Mouse (Mus musculus) ES-CJ7 (cell line): ENCODE data around the gene 1700042G07Rik.
A peak's percentile ranks its signal among the peaks of the same experiment; 100 is the strongest.

ENCODE experiments used
- DNase-seq: peaks from one replicate; pipeline ENCODE4 v3.0.0; 2011; ENCODE audit warnings: low read depth, low spot score

The 1700042G07Rik gene

DNA sequence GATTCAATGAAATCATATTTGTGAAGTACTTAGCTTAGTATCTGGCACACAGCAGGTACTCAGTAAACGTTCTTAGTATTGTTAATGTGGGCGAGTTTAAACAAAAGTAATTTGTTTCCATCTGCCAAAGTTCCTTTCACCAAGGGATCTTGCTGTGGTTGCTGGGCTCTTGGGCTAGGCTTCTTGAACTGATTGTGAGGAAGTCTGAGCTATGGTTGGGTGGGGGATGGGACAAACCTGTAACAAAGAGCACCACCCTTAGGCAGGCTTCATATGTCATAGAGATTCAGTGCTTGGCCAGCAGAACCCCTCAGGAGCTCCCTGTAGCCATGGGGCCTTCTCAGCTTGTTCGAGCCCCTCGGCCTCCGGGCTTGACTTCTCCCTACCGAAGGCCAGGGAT is at the start of gene 1700042G07Rik, which contains the start of gene Gm49337:
1700042G07Rik (plus strand) TSS at position 301 of the 400 bp plus-strand sequence.
Gm49337 (plus strand) TSS at position 313 of the 400 bp plus-strand sequence.
- DNase-seq: no peak

DNA sequence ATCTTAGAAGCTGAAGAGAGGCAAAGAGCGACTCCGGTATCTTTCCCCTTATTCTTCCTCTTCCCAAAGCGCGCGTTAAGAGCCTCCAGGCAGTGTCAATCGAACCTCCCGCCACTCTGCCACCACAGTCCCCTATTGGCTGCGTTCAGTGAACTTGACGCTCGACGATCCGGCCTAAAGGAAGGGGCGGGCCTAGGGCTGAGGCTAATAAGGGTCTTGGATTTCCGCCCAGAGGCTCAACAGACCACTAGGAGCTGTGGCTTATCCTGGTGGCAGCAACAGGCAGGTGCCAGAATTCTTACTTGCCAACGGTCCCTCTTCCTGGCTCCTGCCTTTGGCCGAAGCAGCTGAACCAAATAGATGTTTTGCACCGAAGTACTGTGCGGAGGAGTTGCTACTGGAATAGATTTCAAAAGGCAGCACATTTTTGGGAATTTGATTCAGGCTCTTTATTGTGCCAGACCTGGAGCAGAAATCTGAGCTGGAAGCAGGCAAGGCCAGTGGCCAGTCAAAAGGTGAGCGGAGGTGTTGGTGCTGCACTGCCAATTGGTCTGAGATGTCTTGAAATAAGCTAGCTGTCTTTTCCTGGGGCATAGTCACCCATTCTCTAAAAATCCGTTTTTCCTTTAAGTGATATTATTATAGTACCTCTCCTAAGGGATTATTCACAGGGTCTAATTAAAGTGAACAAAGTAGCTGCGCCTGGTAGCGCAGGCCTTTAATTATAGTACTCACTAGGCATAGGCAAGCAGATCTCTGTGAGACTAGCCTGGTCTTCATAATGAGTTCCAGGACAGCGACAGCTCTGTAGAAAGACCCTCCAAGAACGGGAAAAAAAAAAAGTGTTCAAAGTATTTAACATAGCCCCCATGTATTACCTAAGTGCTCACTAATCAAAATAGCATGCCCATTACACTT is 49.3 kb upstream of the 1700042G07Rik start, which contains the start of the genes Rad54l and Pomgnt1:
Rad54l (minus strand) TSS at position 89 of the 918 bp plus-strand sequence.
Pomgnt1 (plus strand) TSS at position 239 of the 918 bp plus-strand sequence.
- DNase-seq: peak; percentile 98

DNA sequence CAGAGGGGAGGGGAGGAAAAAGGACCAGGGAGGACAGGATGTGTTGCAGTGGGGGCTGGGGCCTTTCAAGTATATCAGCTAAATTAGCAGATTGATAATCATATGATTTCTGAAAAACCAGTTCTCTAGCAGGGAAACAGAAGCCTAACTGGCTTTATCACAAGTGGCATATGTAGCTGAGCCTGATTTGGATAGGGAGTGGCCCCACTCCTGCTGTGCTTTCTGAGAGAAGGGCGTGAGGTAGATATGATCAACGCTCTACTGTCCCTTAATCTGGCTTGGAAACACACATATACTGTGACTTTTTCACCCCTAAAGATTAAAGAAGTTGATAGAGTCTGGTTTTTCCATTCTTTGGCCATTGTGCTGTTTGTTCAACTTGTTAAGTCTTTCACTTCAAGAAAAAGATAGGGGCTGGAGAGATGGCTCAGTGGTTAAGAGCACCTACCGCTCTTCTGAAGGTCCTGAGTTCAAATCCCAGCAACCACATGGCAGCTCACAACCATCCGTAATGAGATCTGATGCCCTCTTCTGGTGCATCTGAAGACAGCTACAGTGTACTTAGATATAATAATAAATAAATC is 47.3 kb upstream of the 1700042G07Rik start:
- DNase-seq: no peak

DNA sequence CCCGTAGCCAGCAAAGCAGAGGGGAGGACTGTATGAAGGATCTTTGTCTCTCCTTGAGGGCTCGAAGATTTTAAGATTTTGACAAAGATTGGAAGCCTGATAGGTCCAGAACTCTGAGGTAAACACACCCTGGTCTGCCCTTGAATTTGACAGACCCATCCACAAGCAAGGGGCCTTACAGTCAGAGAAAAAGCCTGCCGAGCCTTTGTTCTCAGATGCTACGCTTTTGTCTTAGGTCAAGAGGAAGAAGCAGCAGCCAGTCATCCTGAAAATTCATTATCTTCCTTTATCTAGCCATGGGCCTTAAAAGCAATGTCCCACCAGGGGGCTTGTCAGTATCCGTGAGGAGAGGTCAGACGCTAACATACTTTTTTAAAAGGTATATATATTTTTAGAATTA is 45.2 kb upstream of the 1700042G07Rik start:
- no peak for DNase-seq

DNA sequence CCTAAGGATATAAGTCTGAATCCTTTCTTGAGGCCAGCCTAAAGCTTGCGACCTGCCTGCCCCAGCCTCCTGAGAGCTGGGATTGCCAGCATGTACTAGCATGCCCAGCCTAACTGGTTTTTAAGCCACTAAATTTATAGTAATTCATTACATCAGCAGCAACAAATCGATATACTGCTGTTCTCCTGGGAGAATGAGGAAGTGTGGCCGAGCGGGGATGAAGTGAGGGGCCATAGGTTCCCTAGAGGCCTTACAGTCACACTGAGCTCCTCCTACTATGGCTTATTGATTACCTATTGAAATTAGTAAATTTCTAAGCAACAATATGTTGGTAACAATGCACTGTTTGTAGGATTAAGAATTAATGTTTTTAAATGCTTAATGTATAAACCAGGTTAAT is 40.0 kb upstream of the 1700042G07Rik start:
- DNase-seq: no peak

DNA sequence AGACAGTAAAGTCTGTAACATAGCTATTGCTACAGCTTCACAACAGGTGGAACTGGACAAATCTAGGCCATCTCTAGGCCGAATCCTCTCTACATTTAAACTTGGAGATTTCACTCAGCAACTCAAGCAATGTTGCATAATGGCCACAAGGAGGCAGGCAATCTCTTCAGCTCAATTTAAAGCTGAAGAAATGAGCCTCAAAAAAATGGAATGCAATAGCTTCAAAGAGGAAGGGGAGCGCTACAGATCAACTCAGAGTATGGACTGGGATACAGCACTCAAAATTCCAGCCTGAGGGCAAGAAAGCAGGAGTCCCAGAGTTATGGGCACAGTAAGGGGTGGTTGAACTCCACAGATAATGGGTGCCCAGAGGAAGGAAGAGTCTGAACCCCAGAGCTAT is 38.2 kb upstream of the 1700042G07Rik start:
- DNase-seq: peak; percentile 42

DNA sequence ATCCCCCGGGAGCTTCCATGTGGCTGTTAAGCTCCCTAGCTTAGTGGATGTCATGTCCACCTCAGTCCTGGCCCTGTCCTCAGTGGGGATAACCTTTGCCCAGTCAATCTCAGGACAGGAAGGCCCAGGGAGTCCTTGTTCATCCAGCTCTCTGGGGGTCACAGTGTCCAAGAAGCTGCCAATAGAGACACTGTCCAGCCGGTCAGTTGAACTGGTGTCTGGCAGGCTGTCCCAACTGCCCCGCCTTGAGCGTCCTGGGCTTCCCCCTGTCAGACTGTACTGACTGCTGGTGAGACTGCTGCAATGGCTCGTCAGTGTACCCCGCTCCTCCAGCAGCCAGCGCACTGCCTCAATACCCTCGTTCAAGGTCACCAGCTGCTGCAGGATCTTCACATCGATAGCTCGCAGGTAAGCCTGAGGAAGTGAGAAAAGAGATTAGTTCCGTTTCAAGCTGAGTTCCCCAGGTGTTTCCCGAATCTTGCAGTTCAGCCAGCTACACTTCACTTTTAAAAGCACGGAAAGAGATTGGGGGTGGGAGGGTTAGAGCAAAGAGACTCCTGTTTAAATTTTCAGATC is 35.7 kb upstream of the 1700042G07Rik start:
- peak; percentile 21 for DNase-seq

DNA sequence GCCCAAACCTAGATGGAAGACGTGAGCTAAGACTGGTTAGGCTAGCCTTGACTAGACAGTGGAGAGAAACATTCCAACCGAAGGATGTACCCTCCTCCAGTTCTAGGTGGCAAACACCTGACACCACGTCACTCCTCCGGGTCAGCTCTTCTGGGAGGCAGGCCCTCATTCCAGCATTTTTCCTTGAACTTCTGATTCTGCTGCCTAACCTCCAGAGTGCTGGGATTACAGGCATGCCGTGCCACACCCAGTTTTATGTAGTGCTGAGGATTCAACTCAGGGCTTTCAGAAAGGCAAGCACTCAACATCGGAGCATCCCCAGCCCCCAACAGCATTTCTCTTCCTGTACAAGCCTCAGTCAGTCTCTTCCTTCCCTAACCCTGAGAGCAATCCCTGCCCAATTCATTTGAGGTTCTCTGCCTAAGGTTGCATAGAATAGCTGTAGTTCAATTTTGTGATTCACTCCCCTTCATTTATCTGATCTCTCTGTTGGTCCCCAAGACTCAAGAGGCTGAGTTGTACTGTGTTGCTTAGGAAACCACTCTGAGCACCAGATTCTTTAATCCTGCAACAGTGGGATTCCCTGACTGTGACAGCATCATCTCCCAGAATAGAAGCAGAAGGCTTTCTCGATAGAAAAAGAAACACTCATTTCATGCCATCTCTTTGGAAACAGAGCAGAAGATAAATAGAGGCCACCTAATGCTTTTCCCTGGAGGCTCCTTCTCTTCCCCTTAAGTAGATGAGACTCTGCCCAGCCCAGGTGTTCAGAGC is 32.2 kb upstream of the 1700042G07Rik start:
- peak; percentile 30 for DNase-seq

DNA sequence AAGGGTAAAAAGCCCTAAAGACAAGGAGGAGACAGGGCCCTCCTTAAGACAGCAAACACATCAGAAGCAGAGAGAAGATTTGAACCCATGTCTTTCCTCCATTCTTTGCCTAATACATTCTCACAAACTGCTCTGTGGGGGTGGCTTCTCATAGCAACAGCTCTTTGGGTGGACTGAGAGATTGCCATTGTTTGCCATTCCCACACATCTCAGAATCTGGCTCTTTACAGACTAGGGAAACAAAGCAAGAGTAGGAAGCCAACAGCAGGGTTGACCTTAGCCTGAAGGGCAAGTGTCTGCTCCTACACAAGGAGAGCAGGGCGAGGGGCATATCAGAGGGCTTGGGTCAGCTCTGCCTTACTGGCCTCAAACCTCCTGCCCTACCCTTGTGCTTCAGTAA is 31.4 kb upstream of the 1700042G07Rik start:
- peak; percentile 46 for DNase-seq

DNA sequence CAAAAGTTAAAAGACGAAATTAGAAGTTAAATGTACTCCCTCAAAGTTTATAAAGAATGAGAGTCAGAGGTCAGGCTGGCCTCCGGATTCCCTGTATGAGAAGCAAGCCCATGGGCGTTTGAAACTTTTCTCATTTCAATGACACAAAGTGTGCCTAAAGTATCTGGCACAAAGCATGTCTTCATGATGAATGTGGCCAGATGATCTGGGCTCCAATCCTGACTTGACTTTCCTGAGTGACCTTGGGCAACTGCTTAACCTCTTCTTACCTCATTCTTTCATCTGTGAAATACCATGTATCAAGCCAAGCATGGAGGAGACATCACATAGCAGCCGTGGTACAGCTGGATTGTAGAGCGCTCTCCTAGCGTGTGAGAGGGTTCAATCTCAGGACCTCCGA is 30.9 kb upstream of the 1700042G07Rik start:
- DNase-seq: no peak

DNA sequence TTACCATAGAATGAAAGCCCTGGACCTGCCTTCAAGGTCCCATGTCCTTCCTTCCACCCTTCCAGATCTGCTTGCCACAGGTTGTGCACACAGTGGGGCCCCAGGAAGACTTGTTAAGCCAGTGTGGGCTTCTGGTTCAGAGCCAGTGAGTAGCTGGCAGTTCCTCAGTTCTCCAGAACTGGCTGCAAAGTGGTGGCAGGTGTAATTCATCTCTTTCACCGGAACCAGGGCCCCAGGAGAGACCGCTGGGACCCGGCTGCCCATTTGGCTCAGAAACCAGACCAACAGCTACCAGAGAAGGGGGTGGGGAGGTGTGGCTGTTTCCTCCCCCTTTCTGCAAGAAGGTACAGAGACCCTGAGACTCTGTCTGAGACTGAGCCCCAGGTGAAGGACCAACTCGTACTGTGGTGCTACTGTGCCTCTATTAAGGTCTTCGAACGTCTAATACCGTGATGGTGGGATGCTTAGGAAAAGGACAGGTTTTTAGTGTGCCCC is 29.8 kb upstream of the 1700042G07Rik start:
- no peak for DNase-seq

DNA sequence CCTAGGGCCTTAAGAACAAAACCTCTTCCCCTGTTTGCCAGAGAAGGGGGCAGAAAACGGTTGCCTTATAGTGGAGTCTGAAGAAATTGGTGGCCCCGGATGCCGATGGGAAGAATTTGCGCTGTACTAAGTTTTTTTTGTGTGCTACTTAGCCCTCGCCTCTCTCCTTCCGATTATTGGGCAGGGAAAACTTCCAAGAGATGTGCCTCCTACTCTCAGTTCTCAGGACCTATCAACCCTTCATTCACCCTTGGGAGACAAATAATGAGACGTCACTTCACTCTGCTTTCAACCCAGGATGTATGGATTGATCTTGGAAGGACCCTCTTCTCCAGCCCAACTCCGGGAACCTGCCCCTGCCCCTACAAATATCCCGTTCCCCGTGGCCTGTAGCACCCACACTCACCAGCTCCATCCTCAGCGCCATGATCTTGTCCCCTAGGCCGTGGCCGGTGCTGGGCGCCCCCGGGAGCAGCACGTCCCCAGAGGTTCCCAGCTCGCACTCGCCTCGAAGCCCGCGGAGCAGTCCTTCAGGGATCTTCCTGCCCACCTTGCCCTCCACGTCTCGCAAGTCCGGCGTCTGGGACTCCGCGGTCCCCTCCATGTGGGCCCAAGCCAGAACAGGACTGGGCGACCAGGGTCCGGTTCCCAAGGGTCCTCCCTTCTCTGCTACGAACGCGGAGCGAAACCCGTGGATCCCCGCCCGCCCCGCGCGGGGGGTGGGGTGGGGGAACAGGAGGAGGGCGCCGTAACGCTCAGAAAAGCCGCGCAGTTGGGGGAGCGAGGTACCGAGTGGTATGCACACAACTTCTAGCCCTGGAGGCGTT is 29.1 kb upstream of the 1700042G07Rik start:
- DNase-seq: peak; percentile 43

DNA sequence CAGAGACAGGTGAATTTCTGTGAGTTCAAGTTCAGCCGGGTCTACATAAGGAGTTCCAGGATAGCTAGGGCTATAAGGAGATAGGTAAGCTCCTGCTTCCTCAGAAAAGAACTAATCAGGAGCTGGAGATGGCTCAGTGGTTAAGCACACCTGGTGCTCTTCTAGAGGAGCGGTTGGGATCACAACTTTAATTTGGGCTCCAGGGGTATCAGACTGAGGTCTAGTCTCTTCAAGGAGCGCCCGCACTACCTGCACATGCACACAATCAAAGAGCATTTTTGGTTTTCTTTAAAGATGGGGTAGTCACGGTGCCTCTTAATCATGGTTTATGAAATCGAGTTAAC is 23.4 kb upstream of the 1700042G07Rik start:
- DNase-seq: no peak

DNA sequence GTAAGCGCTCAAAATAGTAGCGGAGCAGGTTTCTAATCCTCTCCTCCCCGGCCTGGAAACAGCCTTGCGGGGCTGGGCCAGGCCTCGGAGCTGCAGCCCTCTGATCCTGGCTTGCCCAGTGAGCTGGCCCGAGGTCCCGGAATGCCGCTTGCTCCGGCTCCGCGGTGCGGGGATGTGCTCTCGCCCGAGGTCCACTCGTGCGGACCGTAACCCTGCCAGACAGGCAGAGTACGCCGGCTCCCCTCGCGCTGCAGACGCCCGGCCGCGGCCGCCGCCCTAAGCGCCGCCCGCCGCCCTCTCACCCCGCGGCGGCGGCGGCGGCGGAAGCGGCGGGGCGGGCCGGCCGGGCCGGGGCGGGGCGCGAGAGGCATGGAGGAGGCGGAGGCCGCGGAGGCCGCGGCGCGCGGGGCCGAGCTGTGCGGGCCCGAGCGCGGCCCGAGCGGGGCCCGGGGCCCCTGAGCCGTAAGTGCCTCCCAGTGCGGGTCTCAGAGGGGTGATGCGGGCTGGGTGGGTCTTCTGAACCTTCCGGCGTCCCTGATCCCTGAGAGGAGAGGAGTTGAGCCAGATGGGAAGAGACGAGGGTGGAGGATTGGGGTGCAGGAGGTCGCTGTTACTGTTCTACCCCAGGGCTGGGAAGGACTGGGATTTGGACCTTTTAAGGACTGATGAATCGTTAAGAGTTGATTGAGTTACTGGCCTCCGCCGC is 22.9 kb upstream of the 1700042G07Rik start:
- DNase-seq: no peak

DNA sequence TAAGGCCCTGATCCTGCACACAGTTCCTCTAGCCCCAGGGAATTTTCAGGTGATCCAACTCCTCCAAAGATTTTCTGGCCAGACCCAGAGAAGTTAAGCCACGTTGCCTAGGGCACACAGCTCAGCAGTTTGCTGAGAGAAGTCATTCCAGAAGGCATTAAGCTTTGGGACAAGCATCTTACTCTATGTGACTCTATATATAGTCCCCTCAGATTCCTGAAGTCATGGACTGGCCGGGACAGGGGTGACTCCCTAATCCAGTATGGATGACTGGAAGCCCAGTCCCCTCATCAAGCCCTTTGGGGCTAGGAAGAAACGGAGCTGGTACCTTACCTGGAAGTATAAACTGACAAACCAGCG is 22.3 kb upstream of the 1700042G07Rik start:
- DNase-seq: no peak

DNA sequence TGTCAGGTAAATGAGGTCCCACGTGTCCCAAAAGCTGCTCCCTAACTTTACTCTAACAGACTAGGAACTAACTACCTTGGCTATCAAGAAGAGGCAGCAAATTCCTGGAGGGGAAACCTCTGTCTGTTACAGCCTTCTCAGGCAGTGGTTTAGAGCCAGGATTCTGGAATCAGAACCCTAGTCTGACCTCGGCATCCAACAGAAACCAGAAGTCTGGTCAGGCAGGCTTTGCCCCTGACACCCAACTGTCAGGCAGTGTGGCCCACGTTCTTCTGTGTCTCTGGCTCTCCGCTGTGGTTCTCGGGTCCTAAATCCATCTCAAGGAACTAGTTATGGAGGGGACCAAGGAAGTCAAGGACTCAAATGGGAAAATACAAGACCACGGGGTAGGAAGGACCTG is 21.9 kb upstream of the 1700042G07Rik start, which contains the start of gene Lurap1:
Lurap1 (minus strand) TSS at position 101 of the 400 bp plus-strand sequence.
- DNase-seq: no peak

DNA sequence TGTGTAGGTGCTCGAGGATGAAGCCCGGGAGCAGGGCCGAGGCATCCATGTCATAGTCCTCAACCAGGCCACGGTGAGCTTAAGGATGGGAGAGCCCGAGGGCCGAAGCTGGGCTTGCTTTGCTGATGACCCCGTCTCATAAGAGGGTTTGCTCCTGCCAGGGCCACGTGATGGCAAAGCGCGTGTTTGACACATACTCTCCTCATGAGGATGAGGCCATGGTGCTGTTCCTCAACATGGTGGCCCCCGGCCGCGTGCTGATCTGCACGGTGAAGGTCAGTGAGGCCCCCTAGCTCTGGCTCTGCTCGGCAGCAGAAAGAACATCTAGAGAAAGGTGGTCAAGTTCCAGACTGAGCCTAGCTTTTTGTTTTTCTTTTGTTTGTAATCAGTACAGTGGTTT is 20.5 kb upstream of the 1700042G07Rik start:
- no peak for DNase-seq

DNA sequence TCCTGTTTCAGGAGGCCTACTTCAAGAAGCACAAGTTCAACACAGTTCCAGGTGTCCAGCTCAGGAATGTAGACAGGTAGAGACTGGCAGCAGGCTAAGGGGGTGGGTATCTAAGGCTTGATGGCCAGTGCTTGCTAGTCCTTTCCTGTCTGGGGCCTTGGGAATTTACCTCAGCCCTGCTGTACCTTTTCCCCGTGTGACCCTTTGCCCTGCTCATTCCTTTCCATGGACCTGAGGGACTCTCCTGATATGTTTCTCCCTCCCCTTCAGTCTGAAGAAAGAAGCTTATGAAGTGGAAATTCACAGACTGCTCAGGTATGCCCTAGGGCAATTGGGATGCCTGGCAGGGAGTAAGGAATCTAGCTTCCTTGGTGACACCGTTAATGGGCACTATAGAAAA is 15.3 kb upstream of the 1700042G07Rik start:
- no peak for DNase-seq

DNA sequence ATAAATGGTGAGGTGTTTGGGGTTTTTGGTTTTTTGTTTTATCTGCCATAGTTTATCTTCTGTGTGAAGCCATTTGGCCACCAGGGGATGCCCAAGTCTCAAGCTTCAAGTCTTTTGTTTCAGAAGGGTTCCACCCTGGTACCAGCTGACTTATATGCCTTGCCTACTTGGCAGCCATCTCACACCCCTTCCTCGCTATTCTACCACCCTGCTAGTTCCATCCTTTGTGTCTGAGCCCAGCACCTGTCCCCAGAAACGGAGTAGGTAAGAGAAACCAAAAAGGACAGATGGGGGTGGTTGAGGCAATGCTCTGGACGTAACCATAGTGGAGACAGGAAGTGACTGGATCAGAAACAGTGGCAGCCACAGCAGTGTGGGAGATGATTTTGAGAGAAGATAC is 13.3 kb upstream of the 1700042G07Rik start:
- DNase-seq: peak; percentile 56

DNA sequence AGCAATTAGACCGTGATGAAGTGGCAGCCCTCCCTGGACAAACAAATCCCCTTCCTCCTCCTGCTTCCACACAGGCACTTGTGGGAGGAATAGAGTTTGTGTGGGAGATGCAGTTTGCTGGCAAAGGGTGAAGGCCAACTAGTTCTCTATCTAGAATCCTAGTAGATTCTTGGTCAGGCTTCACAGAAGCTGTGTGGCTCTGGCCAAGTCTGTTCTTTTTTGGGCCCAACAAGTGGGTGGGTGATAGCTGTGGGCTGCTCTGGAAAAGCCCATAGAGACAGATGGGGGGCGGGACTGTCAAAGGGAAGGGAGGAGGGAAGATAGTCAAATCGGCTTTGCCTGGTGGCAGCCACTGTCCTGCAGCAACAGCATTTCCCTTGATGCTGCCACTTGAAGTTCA is 12.4 kb upstream of the 1700042G07Rik start:
- no peak for DNase-seq
